Mouse (Mus musculus) urinary bladder, adult 2 months (tissue): ENCODE measurements around the gene Zfp9. TPM values are rescaled to one million over a fixed set of nuclear protein-coding genes. Genes with fewer than 3 reads are reported as not detected.

Experiments
- DNase-seq: peaks from one replicate; pipeline ENCODE4 v3.0.0; 2022; ENCODE audit warnings: low spot score
- polyA plus RNA-seq: library from polyadenylated mRNA; depleted of rRNA; stranded (reverse); fragments of >200 nt; gene quantifications from 2 replicates; pipeline ENCODE4 v1.2.3, GENCODE M21; 2012; rRNA removed

The Zfp9 gene
- polyA plus RNA-seq = 11.7 and 12.2 TPM in 2 replicates

DNA sequence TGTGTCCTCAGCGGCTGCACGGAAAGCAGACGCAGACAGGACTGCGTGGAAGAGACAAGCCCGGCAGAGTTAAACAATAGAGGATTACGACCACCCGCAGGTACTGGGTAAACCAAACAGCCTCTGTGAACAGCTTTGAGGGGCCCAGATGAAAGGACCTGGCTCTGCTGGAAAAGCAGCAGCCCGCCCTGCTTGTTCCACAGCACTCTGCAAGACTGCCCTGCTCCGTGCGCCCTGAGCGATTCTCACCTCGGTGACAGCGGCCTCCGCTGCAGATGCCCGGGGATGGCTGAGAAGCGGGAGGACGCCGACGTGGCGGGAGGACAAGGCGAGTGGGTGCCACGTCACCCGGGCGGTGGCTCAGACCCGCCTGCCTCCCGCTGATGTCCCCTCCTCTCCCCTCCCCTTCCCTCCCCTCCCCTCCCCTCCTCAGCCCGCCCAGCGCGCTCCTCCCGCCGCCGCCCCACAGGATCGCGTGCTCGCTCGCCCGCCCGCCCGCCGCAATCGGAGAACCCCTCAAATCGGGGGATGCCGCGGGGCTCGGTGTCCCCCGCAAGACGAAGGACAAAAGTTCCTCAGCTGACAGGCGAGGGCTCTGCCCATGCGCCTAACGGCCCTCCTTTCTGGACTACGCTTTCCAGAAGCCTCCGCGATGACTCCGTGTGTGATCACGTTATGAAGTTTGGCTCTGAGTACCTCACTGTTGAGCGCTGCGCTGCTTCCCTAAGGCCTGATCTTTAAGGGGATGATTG is at the start of gene Zfp9:
Gene Zfp9, minus strand, starts transcription at position 364 of the 752 bp plus-strand sequence.
- DNase-seq = peak; percentile 58

DNA sequence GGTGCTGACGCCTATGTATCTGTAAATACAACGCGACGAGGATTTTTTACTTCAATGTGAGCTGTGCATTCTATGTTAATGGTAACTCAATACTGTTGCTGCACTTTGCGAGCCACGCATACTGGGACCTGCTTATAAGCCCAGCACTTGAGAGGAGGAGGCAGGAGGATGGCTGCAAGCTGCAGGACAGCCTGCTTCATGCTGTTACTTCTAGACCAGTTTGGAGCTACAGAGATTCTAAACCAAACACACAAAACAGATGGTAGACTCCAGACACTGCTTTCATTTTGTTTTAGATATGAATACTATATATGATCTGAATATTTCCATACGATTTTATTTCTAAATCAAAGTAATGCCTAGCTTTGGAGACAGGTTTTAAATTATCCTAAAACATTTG is 41.5 kb upstream of the Zfp9 start:
- DNase-seq = no peak

DNA sequence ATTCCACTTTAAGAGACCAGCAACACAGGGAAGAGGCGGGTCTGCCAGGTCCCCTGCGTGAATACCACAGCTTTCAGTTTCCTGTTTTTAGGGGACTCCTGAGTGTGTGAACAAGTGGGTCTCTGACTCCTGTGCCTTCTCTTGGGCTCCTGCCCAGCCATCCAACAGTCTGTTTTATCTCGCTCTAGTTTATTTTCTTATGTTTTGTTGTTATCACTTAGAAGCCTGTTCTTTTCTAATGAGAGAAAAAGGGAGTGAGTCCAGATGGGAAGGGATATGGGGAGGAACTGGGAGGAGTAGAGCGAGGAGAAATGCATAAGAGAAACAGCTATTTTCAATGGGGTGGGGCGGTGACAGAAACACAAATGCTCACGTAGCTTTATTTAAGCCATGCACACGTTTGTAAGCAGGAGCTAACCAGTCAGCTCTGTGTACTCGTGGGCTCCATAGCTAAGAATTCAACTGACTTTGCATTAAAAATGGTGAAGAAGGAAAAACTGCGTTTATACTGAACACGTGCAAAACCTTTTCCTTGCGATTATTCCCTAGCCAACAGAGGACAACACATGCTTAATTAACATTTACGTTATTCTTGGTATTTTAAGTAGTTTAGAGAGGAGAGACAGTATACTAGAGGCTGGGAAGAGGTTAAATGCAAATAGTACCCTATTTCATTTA is 34.4 kb upstream of the Zfp9 start:
- DNase-seq = no peak

DNA sequence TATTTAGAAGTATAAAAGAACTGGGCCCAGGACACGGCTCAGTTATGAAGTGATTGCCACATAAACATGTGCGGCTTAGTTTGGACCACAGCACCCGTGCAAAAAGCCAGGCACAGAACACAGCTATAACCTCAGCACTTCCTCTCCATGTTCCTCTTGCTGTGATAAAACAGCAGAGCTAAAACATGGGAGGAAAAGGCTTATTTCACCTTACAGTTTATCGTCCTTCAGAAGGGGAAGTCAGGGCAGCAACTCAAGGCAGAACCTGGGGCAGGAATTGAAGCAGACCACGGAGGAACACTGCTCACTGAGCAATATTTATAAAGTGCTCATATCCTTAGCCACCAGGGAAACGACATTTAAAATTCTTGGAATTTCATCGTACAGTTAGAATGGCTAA is 19.9 kb upstream of the Zfp9 start:
- DNase-seq = no peak

DNA sequence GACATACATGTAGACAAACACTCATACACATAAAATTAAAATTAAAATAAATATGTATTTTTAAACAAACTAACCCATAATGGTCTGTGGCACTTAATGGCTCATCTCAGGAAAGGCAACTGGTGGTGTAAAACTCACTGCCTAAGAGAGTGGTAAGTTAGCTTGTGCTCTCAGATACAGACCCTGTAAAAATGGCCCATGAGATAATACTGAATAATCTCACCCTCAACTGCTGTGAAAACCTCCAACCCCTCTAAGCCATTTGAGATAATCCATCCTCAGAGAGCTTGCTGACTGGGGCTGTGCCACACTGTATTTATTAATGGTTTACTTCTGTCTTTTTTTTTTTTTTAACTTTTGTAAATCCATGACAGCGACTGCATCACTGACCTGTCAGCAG is 3.0 kb upstream of the Zfp9 start:
- no peak for DNase-seq

DNA sequence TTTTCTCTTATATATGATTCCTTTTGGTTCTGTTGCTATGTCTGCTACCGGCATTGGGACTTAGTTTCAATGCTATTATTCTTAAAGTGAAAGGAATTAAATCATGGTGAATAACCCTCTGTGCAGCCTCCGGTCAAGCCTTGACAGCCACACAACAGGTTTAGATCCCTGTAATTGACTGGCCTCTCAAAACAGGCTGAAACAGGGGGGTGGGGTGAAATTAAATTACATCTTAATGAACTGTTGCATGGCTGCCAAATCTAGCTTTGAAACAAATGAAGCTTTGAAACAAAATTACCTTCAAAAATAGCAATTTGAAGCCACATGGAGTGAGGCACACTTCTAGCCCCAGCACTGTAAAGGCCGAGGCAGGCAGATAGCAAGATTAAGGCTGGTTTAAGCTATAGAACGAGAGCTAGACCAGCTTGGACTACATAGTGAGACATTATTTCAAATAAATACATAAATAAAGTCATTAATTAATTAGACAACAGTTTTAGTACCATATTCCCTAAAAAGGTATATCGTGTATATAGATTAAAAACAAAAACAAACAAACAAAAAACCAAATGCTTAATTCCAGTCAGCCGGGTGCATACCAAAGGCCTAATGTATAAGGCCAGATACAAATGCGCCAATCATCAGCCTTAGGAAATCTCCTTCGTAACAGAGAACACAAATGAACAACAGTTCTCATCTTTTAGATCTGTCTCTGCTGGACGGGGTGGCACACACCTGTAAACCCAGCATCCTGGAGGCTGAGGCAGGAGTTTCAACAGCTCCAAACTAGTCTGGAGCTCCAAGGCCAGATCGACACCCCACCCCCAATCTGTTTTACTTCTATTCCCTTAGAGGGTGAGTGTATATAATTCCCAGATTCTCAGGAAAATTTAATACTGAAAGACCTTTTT is 990 bp downstream of the Zfp9 start:
- DNase-seq = no peak

DNA sequence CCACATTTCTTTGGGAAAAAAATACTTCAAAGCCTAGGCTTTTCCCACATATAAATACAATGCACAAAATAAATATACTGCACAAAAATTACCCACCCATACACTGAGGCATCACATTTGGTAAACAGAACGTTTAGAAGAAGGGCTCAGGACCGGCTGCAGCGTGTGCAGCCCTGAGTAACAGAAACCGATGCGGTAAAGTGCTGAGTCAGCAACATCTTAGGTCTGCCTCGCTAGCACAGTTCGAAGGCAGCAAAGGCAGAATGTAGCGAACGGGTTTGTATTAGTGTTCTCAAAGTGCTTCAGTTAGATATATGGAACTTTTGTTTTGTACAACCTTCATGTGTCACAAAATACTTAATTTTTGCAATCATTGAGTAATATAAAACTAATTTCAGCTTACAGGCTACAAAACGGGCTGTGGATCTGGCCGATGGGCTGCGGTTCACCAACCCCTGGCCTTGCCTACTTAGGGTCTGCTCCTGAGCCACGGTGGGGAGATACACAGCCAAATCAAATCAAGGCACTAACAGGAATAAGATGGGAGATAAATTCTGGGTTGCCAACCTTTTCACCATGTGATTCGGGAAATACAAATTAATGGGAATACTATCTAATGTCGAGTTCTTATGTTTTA is 16.9 kb downstream of the Zfp9 start:
- DNase-seq = no peak

DNA sequence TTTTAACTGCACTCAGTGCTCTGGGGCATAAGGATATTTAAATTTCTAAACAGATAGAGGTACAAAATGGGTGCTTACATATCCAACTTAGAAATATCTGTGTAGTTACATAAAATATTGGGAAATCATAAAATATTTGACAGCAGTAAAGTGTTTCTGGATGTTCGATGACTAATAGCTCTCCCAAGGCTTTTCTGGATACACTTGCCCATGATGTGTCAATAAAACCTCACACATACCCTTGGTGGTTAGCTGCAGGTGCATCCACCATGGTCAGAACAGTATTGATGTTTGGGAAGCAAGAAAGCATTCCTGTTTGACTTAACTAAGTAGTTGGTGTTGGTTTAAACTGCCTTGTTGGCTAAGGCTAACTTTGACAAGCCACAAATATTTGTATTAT is 21.4 kb downstream of the Zfp9 start:
- no peak for DNase-seq

DNA sequence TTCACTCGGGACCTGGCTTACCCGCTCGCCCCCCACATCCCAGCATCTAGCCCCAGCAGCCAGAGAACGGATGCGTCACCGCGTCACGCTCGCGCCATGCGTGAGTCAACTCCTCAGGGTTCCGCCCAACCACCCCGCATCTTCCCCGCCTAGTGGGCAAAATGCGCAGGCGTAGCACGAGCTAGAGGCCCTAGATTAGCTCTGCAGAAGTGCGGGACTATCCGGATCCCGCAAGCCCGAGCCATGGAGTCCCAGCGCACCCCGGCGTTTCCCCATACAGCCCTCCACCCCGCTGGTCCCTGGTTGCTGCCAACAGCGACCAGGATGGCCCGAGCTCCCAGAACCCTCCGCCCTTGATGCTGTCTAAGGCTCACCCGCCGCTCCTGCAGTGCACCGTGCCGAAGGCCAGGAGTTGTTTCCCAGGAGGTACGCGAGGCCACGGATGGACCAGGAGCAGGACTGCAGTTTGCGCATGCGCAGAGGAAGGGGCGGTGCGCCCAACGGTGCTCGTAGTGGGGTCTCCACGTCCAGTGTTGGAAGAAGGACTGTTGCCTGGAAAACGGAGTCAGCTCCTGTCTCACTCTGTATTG is 24.0 kb downstream of the Zfp9 start, which contains the start of gene Zfp248:
Gene Zfp248, minus strand, starts transcription at position 487 of the 590 bp plus-strand sequence.
- DNase-seq = peak; percentile 72

DNA sequence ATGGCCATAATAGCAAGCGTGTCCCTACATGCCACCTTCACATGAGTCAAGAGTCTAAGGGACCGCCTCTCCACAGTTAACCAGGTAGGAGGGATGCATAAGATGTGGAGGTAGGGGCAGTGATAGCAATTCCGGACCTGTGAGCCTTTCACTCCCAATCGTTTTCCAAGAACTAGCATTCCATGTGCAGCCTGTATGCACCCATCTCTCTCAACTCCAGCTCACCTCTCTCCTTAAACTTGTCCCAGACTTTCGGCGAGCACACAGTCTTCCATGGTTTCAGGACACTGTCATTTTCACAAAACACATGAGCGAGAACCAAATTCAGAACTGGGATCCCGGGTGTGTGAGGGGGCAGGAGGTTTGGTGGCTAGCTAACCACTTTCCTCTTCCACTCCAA is 24.7 kb downstream of the Zfp9 start:
- DNase-seq = no peak

DNA sequence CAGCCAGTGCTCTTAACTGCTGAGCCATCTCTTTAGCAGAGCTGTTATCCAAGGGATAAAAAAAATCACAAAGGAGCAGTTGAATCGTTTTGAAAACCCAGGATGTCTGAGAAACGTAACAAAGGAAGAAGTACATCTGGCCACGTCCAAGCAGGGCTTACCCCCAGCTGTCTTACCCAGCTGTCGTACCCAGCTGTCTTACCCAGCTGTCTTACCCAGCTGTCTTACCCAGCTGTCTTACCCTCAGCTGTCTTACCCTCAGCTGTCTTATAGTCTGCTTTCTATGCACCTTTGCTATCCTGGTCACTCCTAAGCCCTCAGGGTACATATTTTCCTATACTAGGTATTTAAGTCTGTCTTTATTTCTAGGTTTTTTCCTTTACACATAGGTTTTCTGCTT is 47.6 kb downstream of the Zfp9 start:
- DNase-seq = no peak

DNA sequence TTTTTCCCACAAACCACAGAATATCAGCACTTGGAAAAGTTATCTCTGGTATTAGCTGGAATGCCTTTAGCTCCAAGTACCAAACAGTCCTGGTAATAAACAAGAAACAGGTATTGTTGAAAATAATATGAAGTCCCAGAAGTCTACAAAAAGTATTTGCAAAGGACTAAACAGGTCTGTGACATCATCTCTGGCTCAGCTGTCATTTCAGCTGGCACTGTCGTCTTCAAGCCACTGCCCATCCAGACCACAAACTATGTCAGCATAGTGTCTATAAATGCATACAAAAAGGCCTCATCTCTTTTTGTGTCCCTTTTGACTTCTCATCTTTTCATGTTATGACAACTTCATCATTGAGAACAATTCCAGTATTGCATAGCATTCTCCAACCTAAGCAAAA is 52.5 kb downstream of the Zfp9 start:
- no peak for DNase-seq

DNA sequence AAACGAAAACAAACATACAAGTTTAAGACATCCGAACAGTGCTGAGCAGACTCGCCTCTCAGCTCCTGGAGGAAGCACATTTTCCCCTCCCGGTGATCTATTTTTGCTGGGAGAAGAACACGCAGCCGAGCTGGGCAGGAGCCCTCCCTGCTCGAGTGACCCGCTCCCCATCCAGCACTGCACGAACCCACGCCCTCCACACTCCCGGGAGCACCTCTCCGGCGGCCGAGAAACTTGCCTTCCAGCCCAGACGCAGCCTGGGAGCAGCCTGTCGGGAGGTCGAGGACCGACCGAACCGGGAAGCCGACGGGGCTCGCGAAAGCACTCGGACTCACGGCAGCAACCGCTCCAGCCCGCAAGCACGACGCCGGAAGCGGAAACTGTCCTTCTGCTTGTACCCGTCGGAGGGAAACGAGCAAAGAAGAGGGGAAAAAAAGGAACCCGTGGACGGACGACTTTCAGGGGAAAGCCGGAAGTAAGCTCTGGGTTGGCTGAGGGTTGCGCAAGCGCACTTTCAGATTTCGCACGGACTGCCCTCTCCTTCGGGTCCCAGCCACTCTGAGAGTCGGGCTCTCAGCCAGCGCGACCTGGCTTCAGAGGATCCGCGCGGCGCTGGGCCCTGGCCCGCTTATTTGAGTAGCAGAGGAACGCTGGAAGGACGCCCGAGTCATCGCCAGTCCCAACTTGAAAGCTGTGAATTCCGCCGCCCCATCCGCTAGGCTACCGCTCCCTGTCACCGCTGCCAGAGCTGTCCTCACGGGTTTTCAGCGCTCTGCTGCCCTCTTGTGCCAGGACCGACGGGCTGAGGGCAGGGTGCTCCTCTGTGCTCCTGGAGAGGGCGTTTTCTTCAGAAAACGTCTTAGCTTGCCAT is 59.8 kb downstream of the Zfp9 start, which contains the start of gene Bms1:
Gene Bms1, minus strand, starts transcription at position 425 of the 871 bp plus-strand sequence.
- peak; percentile 85 for DNase-seq

Other genes starting within 250 kb of the Zfp9 start
- gene Bms1, start 59.8 kb downstream of the Zfp9 start, polyA plus RNA-seq = 11.1 and 14.9 TPM in 2 replicates
- gene Zfp248, start 23.8 kb downstream of the Zfp9 start, polyA plus RNA-seq = 2.4 and 3.0 TPM in 2 replicates
- gene Ankrd26, start 82.9 kb upstream of the Zfp9 start, polyA plus RNA-seq = 3.2 and 3.4 TPM in 2 replicates